Comparison of ENCODE assay signal across 8 mouse cellular contexts in genomic region chr3:108044394-108045140, GRCm38 (mm10). TPM values are rescaled to one million over a fixed set of nuclear protein-coding genes. Genes with fewer than 3 reads are reported as not detected.
A peak's percentile ranks its signal among the peaks of the same experiment; 100 is the strongest.
DNase-seq lines count a peak whose midpoint lies in the region; ATAC-seq and TF ChIP-seq lines count a peak whose summit lies in the region.

Gene Gstm4 (minus strand): TSS chr3:108044894.

- 8% methylated on average over 29 of the region's 29 CpGs for WGBS in hindbrain, embryonic 16.5 days

- H3K27me3 ChIP-seq in hindbrain, embryonic 16.5 days (replicated peaks; ENCODE audit: control insufficient read depth, insufficient read depth, low read length) = no peaks in the 10 kb centered on the region

- peak; percentile 93 for DNase-seq in gastrocnemius, adult 2 months
- peak; percentile 81 for DNase-seq in left cerebral cortex, adult 11 months (ENCODE audit: low spot score)
- DNase-seq in lung, postnatal 36 days = peak; percentile 96
- peak; percentile 79 for DNase-seq in retina, embryonic 14.5 days (ENCODE audit: low spot score)
- peak; percentile 81 to 84 for DNase-seq in thymus, postnatal 36 days

- no peak for TF ChIP-seq CTCF in cortical plate, adult 2 months (IDR thresholded peaks at IDR 0.05; ENCODE audit: extremely low read depth, insufficient read depth, low read length)
- TF ChIP-seq CTCF in gastrocnemius, adult 2 months (IDR thresholded peaks at IDR 0.05) = no peak

- H3K27ac ChIP-seq in cortical plate, adult 2 months (ENCODE audit: insufficient read depth, low read length) = no peak within 1 kb of the TSS
- peak within 1 kb of the TSS; percentile 92 for H3K27ac ChIP-seq in gastrocnemius, adult 2 months
- H3K27ac ChIP-seq in hindbrain, embryonic 16.5 days (ENCODE audit: low read depth, low read length) = peak within 1 kb of the TSS; percentile 70

- intact Hi-C loops in gastrocnemius, adult 2 months (cut with DNase I) = loop anchor here (2.0 to 5.0 kb wide), 2 partner anchors 22 to 112 kb away; partner anchors contain the start of gene Gstm7

- H3K36me3 ChIP-seq in hindbrain, embryonic 16.5 days (ENCODE audit: control insufficient read depth, insufficient read depth, low read length) = no peaks in the 10 kb centered on the region

- peak within 1 kb of the TSS; percentile 94 for H3K4me2 ChIP-seq in hindbrain, embryonic 16.5 days (ENCODE audit: low read length)

- TF ChIP-seq POLR2A in cortical plate, adult 2 months (IDR thresholded peaks at IDR 0.05; ENCODE audit: extremely low read depth, insufficient read depth, low read length) = peak; percentile 88

- H3K4me1 ChIP-seq in cortical plate, adult 2 months (ENCODE audit: control insufficient read depth, insufficient read depth, low read length) = no peaks in the 10 kb centered on the region
- H3K4me1 ChIP-seq in hindbrain, embryonic 16.5 days (ENCODE audit: control insufficient read depth, insufficient read depth, low read depth, low read length) = peaks cover 3% of the 10 kb centered on the region

- H3K9me3 ChIP-seq in hindbrain, embryonic 16.5 days (ENCODE audit: control insufficient read depth, low read length) = no peaks in the 10 kb centered on the region

- H3K9ac ChIP-seq in hindbrain, embryonic 16.5 days (ENCODE audit: low read depth, low read length) = peak within 1 kb of the TSS; percentile 79

- peak; percentile 99 for ATAC-seq in activated CD4-positive, CD25-positive, alpha-beta regulatory T cell, adult 4 months
- peak; percentile 96 for ATAC-seq in hindbrain, embryonic 16.5 days

- peak within 1 kb of the TSS; percentile 53 for H3K4me3 ChIP-seq in cortical plate, adult 2 months (ENCODE audit: insufficient read depth, low read length)
- peak within 1 kb of the TSS; percentile 70 for H3K4me3 ChIP-seq in gastrocnemius, adult 2 months
- H3K4me3 ChIP-seq in hindbrain, embryonic 16.5 days (ENCODE audit: low read length) = peak within 1 kb of the TSS; percentile 65

RNA-seq across cellular contexts. Expression of gene Gstm4, which starts in this region (rescaled TPM):
- polyA plus RNA-seq in activated CD4-positive, CD25-positive, alpha-beta regulatory T cell, adult 4 months (2017; shearing (Covaris generic)) = 1 to 10 TPM; 3.2 to 3.4 TPM
- polyA plus RNA-seq in cortical plate, adult 2 months (2012; rRNA removed) = 16.1 and 16.8 TPM in 2 replicates
- 10 to 100 TPM; 10.9 to 12.1 TPM for total RNA-seq in gastrocnemius, adult 2 months (2021)
- polyA plus RNA-seq in hindbrain, embryonic 16.5 days (2015; fragmentation: Nextera tagmentation; extraction: Ambion mirVana) = 20.1 and 22.9 TPM in 2 replicates
